Mouse (Mus musculus): ENCODE results near the gene Lrp5.

Gene Lrp5

GRCm38 (mm10) chr19:3686215-3686894, at the start of gene Lrp5:
Gene Lrp5 (minus strand): TSS chr19:3686564.
- DNase-seq (ENCODE audit: extremely low read depth, insufficient read length, low spot score): peak; percentile 53

GRCm38 (mm10) chr19:3736001-3736400, 49.6 kb upstream of the Lrp5 start:
- no peak for DNase-seq (ENCODE audit: extremely low read depth, insufficient read length, low spot score)

GRCm38 (mm10) chr19:3730781-3731646, 44.6 kb upstream of the Lrp5 start:
- no peak for DNase-seq (ENCODE audit: extremely low read depth, insufficient read length, low spot score)

DNA sequence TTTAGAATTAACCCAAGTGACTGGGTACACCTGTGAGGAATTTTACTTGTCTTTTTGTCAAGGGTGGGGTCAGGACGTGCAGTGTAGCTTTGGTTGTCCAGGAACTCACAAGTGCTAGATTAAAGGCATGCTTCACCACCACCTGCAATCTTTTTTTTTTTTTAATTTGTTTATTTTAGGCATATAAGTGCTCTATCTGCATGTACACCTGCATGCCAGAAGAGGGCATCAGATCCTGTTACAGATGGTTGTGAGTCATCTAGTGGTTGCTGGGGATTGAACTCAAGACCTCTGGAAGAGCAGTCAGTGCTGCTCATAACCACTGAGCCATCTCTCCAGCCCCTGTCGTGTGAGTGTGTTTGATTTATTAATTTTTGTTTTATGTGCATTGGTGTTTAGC, 42.5 kb upstream of the Lrp5 start:
- no peak for DNase-seq (ENCODE audit: extremely low read depth, insufficient read length, low spot score)

DNA sequence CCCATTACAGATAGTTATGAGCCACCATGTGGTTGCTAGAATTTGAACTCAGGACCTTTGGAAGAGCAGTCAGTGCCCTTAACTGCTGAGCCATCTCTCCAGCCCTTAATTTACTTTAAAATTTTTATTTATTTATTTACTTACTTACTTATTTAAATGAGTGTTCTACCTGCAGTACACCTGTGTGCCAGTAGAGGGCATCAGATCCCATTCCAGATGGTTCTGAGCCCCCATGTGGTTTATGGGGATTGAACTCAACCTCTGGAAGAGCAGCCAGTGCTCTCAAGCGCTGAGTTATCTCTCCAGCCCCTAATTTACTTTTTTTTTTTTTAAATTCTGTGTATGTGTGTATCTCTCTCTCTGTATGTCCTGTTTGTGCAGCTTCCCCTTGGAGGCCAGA, 38.4 kb upstream of the Lrp5 start:
- DNase-seq (ENCODE audit: extremely low read depth, insufficient read length, low spot score): peak; percentile 36

- no peak for DNase-seq (ENCODE audit: extremely low read depth, insufficient read length, low spot score)
These were observed 37.5 kb upstream of the Lrp5 start for GRCm38 (mm10) chr19:3723904-3724303.

DNA sequence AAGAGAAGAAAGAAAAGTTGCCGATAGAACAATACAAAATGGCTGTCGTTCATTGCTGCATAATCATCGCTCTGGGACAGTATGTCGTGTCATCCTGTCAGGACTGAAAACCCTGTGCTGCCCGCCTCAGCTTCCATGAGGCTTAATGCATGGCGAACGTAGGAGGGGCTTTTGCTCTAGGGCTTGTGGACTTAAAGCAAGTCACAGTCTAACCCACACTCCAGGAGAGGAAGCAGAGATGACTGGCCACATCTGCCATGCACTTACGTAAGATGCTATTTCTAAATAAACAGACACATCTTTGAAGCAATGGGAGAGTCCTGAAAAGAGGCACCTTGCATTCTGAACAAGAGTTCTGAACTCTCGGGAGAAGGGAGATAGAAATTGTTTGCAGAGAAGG, 36.8 kb upstream of the Lrp5 start:
- DNase-seq (ENCODE audit: extremely low read depth, insufficient read length, low spot score): no peak

GRCm38 (mm10) chr19:3719362-3719891, 33.1 kb upstream of the Lrp5 start:
- no peak for DNase-seq (ENCODE audit: extremely low read depth, insufficient read length, low spot score)

DNA sequence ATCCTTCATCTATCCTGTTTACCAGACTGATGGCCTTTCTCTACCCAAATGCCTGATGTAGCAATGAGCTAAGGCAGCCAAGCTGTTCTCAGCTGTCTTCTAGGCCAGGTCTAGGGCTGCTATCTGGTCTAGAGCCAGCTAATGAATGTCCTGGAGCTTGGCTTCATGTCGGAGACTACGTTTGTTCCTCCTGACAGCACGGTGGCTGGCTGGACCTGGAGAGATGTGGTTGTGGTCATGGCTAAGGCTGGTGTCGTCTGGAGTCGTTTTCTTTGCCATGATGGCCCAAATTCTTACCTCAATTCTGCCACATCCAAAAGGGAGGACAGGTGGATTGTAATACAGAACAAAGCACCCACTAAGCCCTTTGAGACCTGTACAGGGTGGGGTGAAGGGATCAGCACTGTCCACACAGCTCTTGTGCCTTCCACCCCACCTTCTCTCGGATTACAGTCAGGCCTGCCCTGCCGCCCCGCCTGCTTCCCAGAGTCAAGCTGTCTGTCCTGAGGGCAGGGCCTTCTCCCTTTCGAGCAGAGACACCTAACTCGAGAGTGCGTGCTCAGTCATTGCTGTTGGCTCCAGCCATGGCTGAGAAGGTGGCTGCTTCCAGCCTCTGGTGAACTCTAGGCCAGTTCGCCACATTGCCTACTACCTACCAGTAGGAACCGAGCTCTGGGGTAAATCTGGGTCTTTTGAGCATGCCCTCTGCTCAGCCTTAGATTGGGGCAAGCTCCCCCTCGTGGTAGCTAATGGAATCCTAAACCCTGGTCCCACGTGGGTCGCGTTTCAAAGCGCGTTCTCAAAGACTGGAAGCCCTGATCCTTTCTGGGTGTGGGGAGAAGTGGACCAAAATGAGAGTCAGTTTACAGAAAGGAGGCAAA, 32.4 kb upstream of the Lrp5 start:
- DNase-seq (ENCODE audit: extremely low read depth, insufficient read length, low spot score): no peak

DNA sequence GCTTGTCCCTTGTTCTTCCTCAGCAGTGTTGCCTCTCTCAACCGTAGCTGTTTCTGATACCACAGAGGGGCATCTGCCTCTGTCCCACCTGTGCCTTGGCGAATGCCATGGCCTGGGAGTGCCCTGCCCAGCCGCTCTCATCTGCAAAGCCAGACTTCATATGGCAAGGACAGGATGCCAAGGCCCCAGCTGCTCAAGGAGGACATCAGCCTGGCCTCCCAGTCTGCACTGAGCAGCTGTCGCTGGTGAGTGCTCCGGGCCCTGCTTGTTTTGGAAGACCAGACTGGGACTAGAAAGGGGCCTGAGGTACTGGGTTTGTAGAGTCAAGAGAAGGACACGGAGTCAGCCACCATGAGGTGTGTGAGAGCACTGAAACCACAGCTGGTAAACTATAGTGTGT, 28.0 kb upstream of the Lrp5 start:
- no peak for DNase-seq (ENCODE audit: extremely low read depth, insufficient read length, low spot score)

DNA sequence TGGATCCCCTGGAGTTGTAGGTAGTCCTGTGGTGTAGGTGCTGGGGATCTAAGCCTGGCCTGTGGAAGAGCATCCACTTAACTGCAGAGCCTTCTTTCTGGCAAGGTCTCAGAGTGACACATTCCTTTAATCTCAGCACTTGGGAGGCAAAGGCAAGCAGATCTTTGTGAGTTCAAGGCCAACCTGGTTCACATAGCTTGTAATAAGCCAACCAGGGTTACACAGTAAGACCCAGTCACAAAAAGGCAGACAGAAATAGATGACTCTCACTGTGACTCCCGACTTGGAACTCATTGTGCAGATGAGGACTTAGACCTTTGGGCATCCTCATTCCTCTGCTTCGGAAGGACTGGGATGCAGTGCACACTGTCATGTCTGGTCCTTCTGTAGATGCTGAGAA, 24.1 kb upstream of the Lrp5 start:
- no peak for DNase-seq (ENCODE audit: extremely low read depth, insufficient read length, low spot score)

DNA sequence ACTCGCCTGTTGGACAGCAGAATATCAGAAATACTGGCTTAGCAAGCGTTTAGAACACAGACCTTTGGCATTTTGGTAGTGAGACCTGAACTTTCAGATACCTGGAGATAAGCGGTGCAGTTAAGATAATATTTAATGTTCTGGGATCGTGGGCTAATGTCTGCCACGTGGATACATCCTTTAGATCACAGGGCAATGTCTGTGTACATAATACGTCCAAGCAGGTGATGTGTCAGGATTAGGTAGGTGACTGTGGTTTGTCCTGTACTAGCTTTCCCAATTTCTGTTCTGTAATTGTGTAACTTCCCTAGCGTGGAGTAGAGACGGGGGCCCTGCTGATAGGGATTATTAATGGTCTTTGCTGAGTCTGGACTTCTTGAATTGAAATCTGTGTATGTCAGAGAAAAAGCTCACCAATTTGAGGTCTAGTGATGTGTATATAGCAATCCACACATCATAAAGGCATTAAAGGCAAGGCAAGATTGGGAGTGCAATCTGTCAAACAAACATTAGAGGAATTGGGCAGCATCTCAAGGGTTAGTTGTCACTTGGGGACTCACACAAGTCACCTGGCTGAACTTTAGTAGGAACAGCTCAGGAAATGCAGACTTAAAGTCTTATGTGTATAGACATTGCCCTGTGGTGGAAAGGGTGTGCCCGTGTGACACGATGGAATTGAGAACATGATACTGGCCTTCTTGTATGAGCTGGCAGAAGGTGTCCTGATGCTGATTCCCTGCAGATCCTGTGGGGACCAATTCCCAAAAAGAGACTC, 22.8 kb upstream of the Lrp5 start:
- no peak for DNase-seq (ENCODE audit: extremely low read depth, insufficient read length, low spot score)

- peak; percentile 99 for DNase-seq (ENCODE audit: extremely low read depth, insufficient read length, low spot score)
These were observed 22.0 kb upstream of the Lrp5 start, which contains the start of gene 1810055G02Rik for GRCm38 (mm10) chr19:3708078-3709012. Gene 1810055G02Rik (plus strand): TSS chr19:3708293.

DNA sequence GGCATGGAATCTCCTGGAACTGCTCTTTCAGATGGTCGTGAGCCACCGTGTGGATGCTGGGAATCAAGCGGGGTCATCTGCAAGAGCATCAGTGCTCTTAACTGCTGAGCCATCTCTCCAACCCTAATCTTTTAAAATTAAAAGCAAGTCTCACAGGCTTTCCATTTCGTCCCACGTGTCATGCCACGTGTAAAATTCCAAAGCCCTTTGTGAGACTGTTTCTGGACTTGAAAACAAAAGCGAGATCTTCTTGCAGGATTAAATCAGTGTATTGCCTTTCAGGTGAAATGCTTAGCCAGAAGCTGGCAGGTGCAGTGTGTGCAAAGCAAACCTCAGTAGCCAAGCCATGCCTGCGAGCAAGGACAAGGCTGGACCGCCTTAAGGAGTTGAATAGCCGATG, 21.2 kb upstream of the Lrp5 start:
- DNase-seq (ENCODE audit: extremely low read depth, insufficient read length, low spot score): no peak

DNA sequence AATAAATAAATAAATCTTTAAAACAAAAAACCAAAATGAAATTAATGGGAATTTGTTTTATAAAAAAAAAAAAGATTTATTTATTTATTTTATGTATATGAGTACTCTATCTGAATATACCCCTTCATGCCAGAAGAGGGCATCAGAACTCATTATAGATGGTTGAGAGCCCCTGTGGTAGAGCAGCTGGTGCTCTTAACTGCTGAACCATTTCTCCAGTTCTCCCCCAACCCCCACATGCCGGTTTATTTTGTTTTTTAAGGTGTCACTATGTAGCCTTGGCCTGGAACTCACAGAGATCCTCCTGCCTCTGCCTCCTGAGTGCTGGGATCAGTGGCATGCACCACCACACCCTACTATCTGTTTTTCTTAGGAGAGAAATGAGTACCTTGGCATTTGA, 19.9 kb upstream of the Lrp5 start:
- DNase-seq (ENCODE audit: extremely low read depth, insufficient read length, low spot score): no peak

- no peak for DNase-seq (ENCODE audit: extremely low read depth, insufficient read length, low spot score)
These were observed 16.1 kb upstream of the Lrp5 start for GRCm38 (mm10) chr19:3702460-3702859.

- DNase-seq (ENCODE audit: extremely low read depth, insufficient read length, low spot score): peak; percentile 46
These were observed 13.4 kb upstream of the Lrp5 start for GRCm38 (mm10) chr19:3699508-3700438.

GRCm38 (mm10) chr19:3698035-3698434, 11.7 kb upstream of the Lrp5 start:
- DNase-seq (ENCODE audit: extremely low read depth, insufficient read length, low spot score): no peak
